Comparison of ENCODE assay signal across 23 mouse cellular contexts in genomic region chr17:69686383-69686782, GRCm38 (mm10).
DNase-seq lines count a peak whose midpoint lies in the region; ATAC-seq lines count a peak whose summit lies in the region.
"Had no signal": no experiment of that assay in that cellular context is flagged by ENCODE, and none has a peak within 500 bp of the region (broad histone marks: within the 10 kb centered on the region; RNA-seq: fewer than 3 reads in every experiment).

No protein-coding gene starts in this region.

- H3K4me2 ChIP-seq in forebrain, embryonic 12.5 days = peak overlapping the region; percentile 1; the same call in 1 of the 2 replicates
- no peak overlapping the region for H3K4me2 ChIP-seq in forebrain, embryonic 14.5 days (ENCODE audit: low read length)
- H3K4me2 ChIP-seq: embryonic facial prominence, embryonic 12.5 days; embryonic facial prominence, embryonic 15.5 days; heart, embryonic 11.5 days; hindbrain, embryonic 12.5 days; hindbrain, embryonic 15.5 days had no signal

- ATAC-seq in forebrain, embryonic 12.5 days (ENCODE audit: low FRiP score) = peak; percentile 41; the same call in 1 of the 2 replicates
- peak; percentile 40 for ATAC-seq in forebrain, embryonic 14.5 days
- no peak for ATAC-seq in erythroid progenitor cell, adult 5-6 weeks (replicated peaks; ENCODE audit: low FRiP score, poor library complexity, severe bottlenecking)
- ATAC-seq: intestine, postnatal 0 days; Patski had no signal

- H3K4me1 ChIP-seq in forebrain, embryonic 12.5 days = peaks cover 10% of the 10 kb centered on the region
- H3K4me1 ChIP-seq in forebrain, embryonic 10.5 days = peaks cover 16% of the 10 kb centered on the region
- peaks cover 4% of the 10 kb centered on the region; the same call in 1 of the 2 replicates for H3K4me1 ChIP-seq in forebrain, embryonic 14.5 days (ENCODE audit: control insufficient read depth, insufficient read depth, low read length)
- H3K4me1 ChIP-seq: embryonic facial prominence, embryonic 12.5 days; embryonic facial prominence, embryonic 15.5 days; hindbrain, embryonic 12.5 days had no signal

- H3K9ac ChIP-seq in forebrain, embryonic 12.5 days = no peak overlapping the region
- H3K9ac ChIP-seq in forebrain, embryonic 14.5 days (ENCODE audit: low read length) = no peak overlapping the region
- H3K9ac ChIP-seq: embryonic facial prominence, embryonic 12.5 days; embryonic facial prominence, embryonic 15.5 days; hindbrain, embryonic 12.5 days; hindbrain, embryonic 15.5 days had no signal

- H3K27me3 ChIP-seq in forebrain, embryonic 12.5 days = no peaks in the 10 kb centered on the region
- H3K27me3 ChIP-seq in forebrain, embryonic 10.5 days (ENCODE audit: poor library complexity, severe bottlenecking) = no peaks in the 10 kb centered on the region
- H3K27me3 ChIP-seq in forebrain, embryonic 14.5 days (replicated peaks; ENCODE audit: control insufficient read depth, insufficient read depth, low read length) = no peaks in the 10 kb centered on the region
- H3K27me3 ChIP-seq: CH12.LX; embryonic facial prominence, embryonic 12.5 days; embryonic facial prominence, embryonic 15.5 days; hindbrain, embryonic 12.5 days; hindbrain, embryonic 15.5 days; Patski had no signal

- H3K27ac ChIP-seq in forebrain, embryonic 12.5 days = 0 out of 2 replicates have a peak overlapping the region, but pooled peaks have one; percentile 32
- no peak overlapping the region for H3K27ac ChIP-seq in forebrain, embryonic 10.5 days
- H3K27ac ChIP-seq in forebrain, embryonic 14.5 days (ENCODE audit: low read depth, low read length) = no peak overlapping the region
- H3K27ac ChIP-seq: embryonic facial prominence, embryonic 12.5 days; embryonic facial prominence, embryonic 15.5 days; gastrocnemius, adult 2 months; hindbrain, embryonic 12.5 days; hindbrain, embryonic 15.5 days had no signal

- no peaks in the 10 kb centered on the region for H3K9me3 ChIP-seq in forebrain, embryonic 12.5 days
- no peaks in the 10 kb centered on the region for H3K9me3 ChIP-seq in forebrain, embryonic 10.5 days
- no peaks in the 10 kb centered on the region for H3K9me3 ChIP-seq in forebrain, embryonic 14.5 days (replicated peaks; ENCODE audit: control insufficient read depth, low read length)
- H3K9me3 ChIP-seq: embryonic facial prominence, embryonic 12.5 days; embryonic facial prominence, embryonic 15.5 days; hindbrain, embryonic 12.5 days; hindbrain, embryonic 15.5 days had no signal

- no peaks in the 10 kb centered on the region for H3K36me3 ChIP-seq in forebrain, embryonic 12.5 days (replicated peaks)
- no peaks in the 10 kb centered on the region for H3K36me3 ChIP-seq in forebrain, embryonic 10.5 days (replicated peaks)
- no peaks in the 10 kb centered on the region for H3K36me3 ChIP-seq in forebrain, embryonic 14.5 days (ENCODE audit: control insufficient read depth, insufficient read depth, low read length)
- H3K36me3 ChIP-seq: embryonic facial prominence, embryonic 12.5 days; embryonic facial prominence, embryonic 15.5 days; G1E; hindbrain, embryonic 12.5 days; hindbrain, embryonic 15.5 days had no signal

- no peak for DNase-seq in forebrain, embryonic 10.5 days (ENCODE audit: extremely low spot score, low spot score)
- DNase-seq in forebrain, embryonic 14.5 days (ENCODE audit: low spot score) = peak; percentile 5
- peak; percentile 50 for DNase-seq in retina, embryonic 14.5 days (ENCODE audit: low spot score)
- no peak for DNase-seq in ovary, postnatal 10 days (ENCODE audit: low spot score)
- DNase-seq: adrenal gland, postnatal 10 days; adrenal gland, postnatal 36 days; B cell, adult 2 months; cerebellum, adult 18-20 months; cerebellum, adult 9-11 months; cerebellum, postnatal 25 days; gastrocnemius, adult 2 months; gastrocnemius, postnatal 14 days had no signal

- WGBS in forebrain, embryonic 12.5 days = 16% methylated on average over 2 of the region's 2 CpGs
- 41% methylated on average over 2 of the region's 2 CpGs for WGBS in forebrain, embryonic 10.5 days
- WGBS in forebrain, embryonic 14.5 days = 7% methylated on average over 2 of the region's 2 CpGs

- H3K4me3 ChIP-seq in forebrain, embryonic 12.5 days (replicated peaks) = no peak overlapping the region
- no peak overlapping the region for H3K4me3 ChIP-seq in forebrain, embryonic 10.5 days
- H3K4me3 ChIP-seq in forebrain, embryonic 14.5 days (ENCODE audit: low read depth, low read length) = no peak overlapping the region
- H3K4me3 ChIP-seq: embryonic facial prominence, embryonic 12.5 days; embryonic facial prominence, embryonic 15.5 days; gastrocnemius, adult 2 months; hindbrain, embryonic 12.5 days; hindbrain, embryonic 15.5 days had no signal

Comparison
In these comparisons a context has a peak if more than half of its experiments do, and no peak if none do; other contexts are left out.
1. DNase-seq: peak in forebrain, embryonic 14.5 days (single experiment) and retina, embryonic 14.5 days (single experiment); none in forebrain, embryonic 10.5 days (single experiment) and ovary, postnatal 10 days (single experiment).